Mouse (Mus musculus) retina, adult 2 months (tissue): ENCODE data around the gene Slc22a14.
A peak's percentile ranks its signal among the peaks of the same experiment; 100 is the strongest.

ENCODE experiments used
- DNase-seq: peaks from one replicate; pipeline ENCODE4 v3.0.0-alpha.2; 2012; ENCODE audit warnings: low read depth, low spot score

The Slc22a14 gene

DNA sequence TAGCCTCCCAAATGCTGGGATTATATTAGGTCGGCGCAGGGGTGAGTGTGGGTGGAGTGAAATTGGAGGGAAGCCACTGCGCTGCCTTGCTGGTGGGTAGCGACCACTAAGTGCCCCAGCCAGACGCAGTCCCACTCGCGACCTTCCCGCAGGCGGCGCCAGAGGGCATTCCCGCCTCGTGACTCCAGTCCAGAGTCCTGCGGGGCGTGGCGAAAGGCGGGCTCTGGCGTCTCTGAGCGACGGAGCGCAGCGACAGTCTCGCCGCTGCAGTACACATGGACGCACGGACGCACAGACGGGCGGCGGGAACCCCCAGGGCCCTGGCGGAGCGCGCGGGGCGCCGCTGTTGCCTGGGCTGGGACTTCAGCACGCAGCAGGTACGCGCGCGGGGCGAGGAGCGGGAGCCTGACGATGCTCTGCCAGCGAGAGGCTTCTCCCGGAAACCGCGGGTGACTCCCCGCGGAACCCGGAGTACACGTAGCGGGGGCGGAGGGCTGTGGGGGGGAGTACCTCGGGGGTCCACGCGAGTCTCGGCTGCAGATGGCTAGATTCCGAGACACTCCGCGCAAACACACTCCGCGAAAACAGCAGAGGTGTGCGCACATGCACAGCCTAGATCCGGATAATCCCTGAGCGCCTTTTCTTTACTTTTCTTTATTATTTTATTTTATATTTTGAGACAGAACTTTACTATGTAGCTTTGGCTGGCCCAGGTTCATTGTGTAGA lies 7.9 kb downstream of the Slc22a14 start, which contains the start of gene Xylb:
TSS of gene Xylb (plus strand) at position 51 of the 727 bp plus-strand sequence.
- peak; percentile 65 for DNase-seq

DNA sequence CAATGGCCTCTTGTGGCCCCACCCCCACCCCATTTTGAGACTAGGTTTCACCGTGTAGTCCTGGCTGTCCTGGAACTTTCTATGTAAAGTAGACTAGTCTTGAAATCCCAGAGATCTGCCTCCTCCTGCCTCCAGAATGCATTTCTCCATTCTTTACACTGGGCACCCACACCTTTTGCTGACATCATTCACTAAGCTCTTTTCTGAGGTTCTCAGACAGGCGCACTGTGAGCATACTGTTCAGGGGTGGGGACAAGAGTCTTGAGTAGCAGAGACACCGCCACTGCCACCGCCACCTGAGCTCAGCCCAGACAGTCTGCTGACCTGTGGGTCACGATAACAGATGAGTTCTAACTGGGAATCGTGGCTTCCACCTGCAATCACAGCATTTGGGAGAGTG lies 9.4 kb downstream of the Slc22a14 start:
- DNase-seq = no peak

DNA sequence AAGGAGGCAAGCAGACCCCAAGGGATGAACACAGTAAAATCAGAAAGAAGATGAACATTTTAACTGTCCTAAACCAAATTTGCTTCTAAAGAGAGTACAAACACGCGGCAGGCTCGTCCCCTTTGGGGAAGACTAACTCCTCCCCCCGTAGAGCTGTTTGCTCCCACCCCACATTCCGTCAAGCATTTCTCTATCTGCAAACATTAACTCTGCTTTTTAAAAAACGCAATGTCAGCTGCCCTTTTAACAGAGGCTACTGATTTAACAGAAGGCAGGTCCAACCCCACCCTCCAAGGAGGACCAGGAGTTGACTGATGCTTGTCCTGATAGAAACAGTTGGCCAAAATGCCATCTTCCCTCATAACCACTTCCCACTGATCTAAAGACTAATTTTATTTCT lies 11.4 kb downstream of the Slc22a14 start:
- DNase-seq = no peak

DNA sequence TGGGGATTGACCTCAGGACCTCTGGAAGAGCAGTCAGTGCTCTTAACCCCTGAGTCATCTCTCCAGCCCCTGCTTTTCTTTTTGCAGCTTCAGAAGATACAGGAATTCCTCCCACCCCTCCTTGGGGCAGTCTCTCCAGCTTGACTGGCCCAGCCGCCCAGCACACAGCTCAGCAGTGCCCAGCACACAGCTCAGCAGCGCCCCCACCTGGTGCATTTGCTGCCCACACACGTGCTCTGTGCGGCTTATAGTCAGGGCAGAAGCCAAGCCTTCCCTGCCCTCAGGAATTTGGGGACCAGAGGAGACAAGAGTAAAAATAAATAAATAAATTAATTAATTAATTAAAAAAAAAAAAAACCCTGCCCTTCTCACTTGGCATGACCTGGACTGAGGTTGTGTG lies 13.3 kb downstream of the Slc22a14 start:
- DNase-seq = no peak

DNA sequence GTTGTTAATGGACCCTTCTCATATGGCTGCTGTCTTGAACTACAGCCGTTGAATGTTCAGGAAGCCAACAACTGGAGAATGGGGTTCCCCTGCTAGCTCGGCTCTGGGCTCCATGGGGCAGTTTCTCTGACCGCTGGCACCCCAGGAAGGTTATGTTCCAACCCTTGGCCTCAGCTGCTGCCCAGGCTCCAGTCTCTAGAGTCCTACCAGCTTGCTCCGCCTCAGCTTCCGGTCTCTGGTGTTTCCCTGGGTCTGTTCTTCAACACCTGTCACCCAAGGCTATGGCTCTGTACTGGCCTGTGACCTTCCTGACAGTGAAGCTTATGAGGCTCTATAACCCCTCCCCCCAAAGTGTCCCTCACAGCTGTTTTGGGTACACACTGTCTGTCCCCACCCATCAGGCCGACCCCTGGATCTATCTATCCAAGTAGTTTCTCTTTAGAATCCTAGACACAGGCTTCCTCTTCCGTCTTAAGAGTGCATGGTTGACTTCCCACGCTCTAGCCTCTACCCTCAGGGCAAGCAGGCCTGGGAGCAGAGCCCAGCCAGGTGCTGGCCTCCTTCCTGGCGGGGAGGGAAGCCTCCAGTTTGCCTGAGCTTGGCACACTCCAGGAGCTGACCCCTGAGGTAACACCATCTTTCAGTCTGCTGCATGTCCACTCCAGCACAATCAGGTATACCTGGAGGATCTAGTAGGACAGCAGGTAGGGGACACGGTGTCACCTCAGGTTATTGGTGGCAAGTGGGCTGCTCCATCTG lies 14.2 kb downstream of the Slc22a14 start:
- DNase-seq = no peak

DNA sequence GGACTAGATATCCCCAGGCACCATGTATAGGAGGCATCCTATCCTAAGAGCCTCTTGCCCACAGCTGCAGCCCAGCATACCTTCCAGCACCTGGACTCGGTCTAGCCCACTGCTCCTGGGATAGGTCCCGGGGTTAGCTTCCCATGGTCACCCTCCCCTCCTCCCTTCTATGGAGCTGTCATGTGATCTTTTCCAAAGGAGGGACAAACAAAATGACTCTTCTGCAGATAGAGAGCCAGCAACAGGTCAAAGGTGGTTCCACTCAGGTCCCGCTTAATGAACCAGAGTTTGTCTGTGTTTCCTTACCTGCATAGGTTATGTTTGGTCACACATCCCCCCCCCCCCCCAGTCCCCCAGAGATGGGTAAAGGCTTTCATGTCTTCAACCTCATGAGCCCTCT lies 14.8 kb downstream of the Slc22a14 start:
- no peak for DNase-seq

DNA sequence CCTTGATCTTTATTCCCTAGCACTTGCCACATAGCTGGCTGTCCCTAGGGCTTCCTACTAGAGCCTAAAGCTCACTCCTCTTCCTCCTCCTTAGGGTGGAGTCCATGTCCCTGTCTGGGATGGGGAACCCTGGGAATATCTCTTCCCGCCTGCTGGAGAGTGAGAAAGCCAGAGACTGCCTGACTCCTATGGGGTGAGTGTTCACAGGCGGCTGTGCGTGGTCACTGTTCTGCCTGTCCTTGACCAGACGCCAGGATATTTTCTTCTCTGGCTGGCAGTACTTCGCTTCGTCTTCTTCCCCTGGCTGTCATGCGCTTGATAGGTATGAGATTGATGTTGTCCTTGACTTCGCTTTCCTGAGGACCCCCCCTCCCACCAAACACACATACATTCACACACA lies 19.0 kb downstream of the Slc22a14 start:
- DNase-seq = no peak

DNA sequence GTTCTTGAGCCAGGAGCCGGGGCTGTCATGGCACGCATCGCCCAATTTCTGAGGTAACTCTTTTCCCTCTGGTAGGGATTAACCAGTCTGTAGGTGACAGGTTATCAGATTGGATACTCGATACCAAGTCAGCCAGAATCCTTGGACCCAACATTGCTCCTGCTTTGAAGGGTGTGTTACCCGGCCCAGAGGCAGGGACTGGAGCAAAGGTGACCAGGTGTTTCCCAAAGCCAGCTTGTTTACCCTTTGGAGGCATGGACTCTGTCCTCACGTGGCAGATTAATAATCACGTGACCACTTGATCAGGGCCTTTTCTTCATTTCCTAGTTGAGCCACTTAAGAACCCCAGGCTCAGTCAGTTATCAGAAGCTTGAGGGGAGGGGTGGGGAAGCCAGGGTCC lies 22.6 kb downstream of the Slc22a14 start:
- DNase-seq = no peak

DNA sequence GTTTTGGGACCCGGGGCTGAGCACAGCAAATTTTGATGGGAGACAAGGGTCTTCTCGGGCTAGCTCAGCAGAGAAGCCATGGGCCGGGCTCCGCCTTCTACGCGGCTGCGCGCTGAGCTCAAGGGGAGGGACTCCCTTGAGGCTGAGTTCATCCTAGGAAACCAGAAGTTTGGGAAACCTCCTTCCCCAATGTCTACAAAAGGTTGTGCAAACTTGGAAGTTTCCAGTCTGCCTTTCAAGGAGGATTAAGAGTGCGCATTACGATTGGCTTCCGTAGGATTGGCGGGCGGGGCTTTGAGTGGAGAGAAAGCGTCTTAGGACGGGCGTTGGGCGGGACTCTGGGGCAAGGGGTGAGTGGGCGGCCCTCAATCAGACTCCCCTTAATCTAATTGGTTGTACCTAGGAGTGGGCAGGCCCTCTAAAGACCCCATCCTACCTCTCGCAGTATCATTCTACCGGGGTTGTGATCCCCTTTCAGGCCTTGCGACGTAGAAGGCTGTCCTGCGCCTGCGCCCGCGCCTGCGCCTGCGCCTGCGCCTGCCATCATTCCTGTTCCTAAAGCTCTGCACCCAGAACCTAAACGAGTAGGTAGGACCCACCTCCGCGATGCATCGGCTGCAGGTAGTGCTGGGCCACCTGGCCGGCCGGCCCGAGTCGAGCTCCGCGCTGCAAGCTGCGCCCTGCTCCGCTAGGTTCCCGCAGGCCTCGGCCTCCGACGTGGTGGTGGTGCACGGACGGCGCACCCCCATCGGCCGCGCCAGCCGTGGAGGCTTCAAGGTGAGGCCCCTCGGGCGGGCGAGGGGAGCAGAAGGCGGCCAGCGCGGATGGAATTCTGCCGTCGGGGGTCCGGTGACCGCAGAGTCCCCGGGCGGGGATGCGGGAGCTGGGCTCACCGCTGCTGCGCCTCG lies 24.2 kb downstream of the Slc22a14 start, which contains the start of gene Myd88:
TSS of gene Myd88 (minus strand) at position 503 of the 908 bp plus-strand sequence.
- peak; percentile 86 for DNase-seq

DNA sequence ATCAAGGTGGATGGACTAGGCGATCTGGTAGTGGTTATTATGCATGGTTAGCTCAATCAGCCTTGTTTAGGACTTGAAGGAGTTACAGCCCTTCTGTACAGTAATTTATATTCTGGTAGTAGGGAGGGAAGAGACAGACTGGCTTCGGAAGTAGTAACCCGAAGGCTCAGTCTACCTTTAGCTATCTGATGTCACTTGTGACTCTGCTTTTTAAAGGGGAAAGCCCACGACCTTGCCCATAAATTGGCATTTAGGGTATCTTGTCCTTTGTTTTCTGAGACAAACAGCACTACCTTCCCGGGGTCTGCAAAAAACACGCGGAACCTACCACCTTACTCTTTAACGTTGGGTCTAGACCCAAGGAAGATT lies 25.2 kb downstream of the Slc22a14 start:
- no peak for DNase-seq

DNA sequence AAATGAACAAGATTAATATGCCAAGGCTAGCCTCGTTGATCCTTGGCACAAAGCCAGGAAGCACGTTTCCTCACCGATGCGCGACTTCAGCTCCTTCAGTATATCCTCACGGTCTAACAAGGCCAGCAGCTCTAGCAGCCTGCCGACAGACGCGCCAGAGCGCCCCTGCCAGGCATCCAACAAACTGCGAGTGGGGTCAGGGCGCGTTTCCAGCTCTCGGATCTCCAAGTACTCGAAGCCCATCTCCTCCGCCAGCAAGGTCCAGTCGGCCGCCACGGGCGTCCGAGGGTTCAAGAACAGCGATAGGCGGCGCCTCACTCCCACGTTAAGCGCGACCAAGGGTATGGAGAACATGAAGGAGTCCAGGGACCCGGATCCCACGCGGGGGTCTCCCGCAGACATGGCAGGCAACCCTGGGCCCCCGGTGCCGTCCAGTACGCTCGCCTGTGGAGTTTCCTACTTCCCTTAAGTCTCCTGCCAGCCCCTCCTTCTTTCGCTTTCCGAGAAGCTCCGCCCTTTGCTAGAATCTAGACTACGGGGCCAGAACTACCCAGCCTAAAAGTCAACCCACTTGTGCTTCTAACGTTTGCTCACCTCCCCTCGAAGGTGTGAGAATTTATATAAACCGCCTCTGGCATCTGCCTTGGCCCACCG lies 25.7 kb downstream of the Slc22a14 start, which contains the start of gene Acaa1a:
TSS of gene Acaa1a (plus strand) at position 119 of the 654 bp plus-strand sequence.
- no peak for DNase-seq

DNA sequence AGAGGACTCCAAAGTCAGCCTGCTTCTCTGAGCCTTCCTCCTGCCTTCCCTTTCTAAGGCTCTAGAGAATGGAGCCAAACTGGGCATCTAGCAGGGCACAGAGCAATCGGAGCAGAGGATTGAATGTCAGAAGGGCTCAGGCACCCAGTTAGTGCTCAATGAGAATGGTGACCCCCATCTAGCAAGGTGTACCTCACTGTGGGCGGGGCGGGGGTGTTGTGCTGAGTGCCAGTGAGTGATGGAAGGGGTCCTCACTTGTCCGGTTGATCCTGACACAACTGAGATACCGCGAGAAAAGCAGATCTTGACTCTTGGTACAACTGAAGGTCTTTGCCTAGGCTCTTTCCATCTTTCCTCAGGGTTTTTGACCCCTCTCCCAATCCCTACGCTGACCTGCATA lies 26.2 kb downstream of the Slc22a14 start:
- no peak for DNase-seq

DNA sequence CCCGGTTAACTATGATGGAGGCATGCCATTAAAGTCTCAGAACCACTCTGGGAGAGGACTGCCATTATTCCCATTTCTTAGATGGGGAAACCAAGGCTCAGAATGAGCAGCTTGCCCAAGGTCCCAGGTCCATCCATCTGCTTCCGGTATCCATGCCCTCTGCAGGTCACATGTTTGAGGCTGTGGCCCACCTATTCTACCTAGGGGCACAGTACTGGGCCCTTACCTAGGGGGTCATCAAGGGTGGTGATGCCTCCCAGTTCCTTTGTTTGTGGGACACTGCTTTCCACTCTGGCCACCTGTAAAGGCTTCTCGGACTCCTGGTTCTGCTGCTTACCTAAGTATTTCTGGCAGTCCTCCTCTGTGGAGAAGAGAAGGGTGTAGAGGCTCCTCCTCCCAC lies 27.0 kb downstream of the Slc22a14 start:
- DNase-seq = no peak

DNA sequence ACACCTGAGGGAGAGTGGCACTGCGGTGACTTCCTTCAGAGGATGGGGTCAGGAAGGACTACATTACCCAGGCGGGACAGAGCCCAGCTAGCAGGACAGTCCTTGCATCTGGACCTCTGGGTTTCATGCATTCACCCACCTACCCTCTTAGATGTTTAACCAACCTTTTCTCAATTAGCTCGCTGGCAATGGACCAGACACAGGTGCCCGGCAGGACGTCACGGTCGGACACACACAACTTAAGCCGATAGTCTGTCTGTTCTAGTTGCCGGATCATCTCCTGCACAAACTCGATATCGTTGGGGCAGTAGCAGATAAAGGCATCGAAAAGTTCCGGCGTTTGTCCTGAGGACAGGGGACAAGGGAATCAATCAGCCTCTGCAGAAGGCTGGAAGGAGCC lies 27.5 kb downstream of the Slc22a14 start:
- DNase-seq = no peak

DNA sequence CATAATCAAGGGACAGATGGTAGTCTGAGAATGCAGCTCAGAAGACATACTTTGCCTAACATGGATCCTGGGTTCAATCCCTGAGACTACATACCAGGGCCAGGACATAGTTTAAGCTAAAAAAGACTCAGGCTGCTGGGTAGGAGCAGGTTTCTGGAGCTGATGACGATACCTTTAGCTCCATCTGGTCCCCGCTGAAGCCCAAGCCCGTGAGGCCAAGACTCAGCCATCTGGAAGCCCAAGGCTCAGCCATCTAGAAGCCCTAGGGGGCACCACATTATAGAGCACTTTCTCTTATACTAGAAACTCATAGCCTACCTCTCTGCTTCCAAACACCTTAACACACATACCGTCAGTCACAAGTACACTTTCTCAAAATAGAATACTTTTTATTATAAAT lies 29.8 kb downstream of the Slc22a14 start:
- no peak for DNase-seq

DNA sequence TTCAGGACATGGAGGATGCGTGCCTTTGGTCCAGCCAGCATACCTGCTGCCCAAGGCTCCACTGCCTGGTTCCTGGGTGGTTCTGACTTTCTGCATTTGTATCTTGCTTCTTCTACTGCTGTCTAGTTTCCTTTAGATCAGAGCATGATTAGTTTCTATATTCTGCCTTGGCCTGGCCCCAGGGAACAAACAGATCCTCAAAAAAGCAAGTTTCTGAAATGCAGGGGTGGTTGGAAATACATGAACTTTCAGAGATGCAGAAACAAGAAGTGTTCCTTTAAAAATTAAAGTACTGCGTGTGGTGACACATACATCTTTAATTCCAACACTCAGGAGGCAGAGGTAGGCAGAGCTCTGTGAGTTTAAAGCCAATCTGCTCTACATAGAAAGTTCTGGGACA lies 30.5 kb downstream of the Slc22a14 start:
- no peak for DNase-seq

DNA sequence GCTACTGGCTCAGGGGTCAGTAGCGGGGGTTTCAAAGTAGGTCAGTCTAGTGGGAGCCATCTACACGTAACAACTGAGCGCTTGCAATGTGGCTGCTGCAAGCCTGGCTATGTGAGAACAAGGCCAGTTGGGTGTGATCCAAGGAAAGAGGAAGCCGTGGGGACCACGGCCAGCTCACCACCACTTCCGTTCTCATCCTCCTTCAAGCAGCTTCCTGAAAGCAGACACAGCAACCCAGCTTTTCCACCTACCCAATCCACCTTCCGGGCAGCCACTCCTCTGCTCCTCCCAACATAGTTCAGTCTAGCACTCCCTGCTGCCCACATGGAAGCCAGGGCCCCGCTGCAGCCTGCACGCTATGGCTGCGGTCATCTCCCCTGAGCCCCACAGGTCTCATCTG lies 31.0 kb downstream of the Slc22a14 start:
- DNase-seq = no peak

DNA sequence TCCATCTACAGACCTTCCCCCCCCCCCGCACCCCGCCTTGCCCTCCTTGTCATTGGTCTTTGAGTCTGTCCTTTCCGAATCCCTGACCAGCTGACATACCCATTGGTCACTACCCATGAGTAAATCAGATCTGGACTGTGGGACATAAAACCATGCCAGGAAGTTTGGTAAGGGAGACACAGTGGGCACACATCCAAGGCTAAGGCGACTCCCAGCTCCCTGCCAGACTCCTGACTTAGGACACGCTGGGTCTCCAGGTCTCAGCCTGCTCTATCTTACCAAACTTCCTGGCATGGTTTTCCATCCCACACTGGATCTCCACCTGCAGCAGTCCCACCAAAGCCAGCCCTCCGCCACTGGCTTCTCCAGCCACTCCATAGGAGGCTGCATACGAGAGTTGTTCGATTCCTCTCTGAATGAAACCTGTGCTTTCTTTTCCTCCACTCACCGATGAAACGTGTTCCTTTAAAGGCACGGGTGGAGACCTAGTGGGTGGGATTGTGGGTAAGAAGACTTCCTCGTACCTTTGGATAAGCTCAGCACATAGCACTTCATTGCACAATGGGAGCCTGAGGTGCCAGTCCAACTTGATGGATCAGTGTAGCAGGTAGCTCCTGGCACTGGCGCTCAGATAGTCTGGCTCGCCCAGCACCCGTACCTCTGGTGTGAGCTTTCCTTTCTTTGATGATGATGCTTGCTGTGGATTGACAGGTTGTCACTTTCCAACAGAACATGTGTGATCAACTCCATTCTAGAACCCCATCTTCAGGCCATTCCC lies 35.0 kb downstream of the Slc22a14 start:
- DNase-seq = no peak

DNA sequence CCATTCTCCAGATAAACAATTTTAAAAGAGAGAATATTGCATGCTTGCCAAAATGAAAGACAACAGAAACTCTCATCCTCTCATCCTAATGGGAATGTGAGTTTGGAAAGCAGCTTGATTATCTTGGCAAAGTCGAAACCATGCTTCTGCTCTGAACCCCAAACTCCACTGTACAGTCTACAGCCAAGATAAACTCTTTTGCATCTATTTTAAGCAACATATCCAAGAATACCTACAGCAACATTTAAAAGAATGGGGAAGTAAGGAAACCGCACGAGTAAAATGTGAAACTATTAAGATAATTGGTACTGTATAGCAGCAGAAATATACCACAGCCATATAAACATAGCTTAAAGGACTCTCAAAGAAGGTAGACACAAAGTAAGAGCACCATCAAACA lies 36.9 kb downstream of the Slc22a14 start:
- DNase-seq = no peak

DNA sequence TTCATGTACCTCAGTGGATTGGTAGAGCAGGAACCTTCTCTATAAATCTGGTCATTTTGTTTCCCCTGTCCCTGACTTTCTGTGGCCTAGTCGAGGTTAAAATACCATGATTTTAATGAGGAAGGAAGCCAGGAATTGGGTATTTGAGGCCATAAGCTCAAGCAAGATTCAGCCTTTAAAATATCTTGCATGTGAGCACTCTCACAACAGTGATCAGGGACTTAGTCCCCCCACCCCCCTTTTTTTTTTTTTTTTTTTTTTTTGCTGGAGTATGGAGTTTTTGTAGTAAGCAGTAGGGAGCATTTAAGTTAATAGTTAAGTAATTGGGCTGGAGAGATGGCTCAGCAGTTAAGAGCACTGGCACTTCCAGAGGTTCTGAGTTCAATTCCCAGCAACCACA lies 41.2 kb downstream of the Slc22a14 start:
- no peak for DNase-seq

DNA sequence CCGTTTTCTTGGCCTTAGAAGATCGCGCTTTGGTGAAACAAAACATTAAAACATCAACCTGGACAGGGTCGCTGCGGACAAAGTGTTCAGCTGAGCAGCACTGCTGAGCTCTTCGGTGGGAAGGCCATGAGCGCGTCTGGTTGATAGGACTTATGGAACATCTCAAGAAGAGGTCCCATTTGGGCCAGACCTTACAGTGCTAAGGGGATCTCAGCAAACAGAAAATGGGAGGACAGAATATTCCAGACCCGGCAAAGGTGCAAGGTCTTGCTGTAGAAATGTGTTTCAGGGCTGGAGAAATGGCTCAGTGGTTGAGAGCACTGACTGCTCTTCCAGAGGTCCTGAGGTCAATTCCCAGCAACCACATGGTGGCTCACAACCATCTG lies 42.1 kb downstream of the Slc22a14 start:
- no peak for DNase-seq
